Mouse (Mus musculus): Measurements from ENCODE around the gene Rbx1. TPM values are rescaled to one million over a fixed set of nuclear protein-coding genes. Genes with fewer than 3 reads are reported as not detected.
"Not testable (repeated sequence)": the region's sequence is repeated elsewhere in the genome, so short reads cannot be mapped to it uniquely, and the experiment has no call there.

Gene Rbx1
- polyA plus RNA-seq, 1 experiment from 2014 or later, result 515 TPM

DNA sequence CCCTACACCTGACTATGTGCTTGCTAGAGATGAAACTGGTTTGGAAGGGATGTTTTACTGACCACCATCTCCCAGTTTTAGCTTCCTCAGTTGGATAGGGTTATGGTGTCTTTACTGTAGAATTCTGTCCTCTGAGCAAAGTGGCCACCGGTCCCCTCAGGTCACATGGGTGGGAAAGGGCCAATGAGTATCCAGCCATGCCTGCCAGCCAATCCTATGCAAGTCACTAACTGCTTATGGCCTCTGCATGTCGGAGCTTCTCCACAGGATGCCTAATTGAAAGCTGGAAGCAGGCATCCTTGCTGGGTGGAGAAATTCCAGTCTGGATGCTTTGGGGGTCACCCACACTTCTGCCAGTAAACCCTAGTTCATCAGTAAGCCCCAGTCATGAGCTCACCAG is 10.5 kb downstream of the Rbx1 start:
- ATAC-seq (ENCODE audit: insufficient read depth, low FRiP score, low TSS enrichment) (no peak), DNase-seq (ENCODE audit: low spot score) (peak; percentile 52)
- no peaks in the 10 kb centered on the region for H3K9me3 ChIP-seq (ENCODE audit: control insufficient read depth, low read length)
- H3K4me3 ChIP-seq (ENCODE audit: low read depth, low read length), result no peak overlapping the region
- H3K9ac ChIP-seq (ENCODE audit: low read length), result no peak overlapping the region
- 2% methylated on average over 2 of the region's 2 CpGs for WGBS
- H3K27ac ChIP-seq (ENCODE audit: low read depth, low read length), result no peak overlapping the region
- H3K27me3 ChIP-seq (ENCODE audit: control insufficient read depth, insufficient read depth, low read length), result no peaks in the 10 kb centered on the region
- peaks cover 14% of the 10 kb centered on the region for H3K36me3 ChIP-seq (ENCODE audit: control insufficient read depth, insufficient read depth, low read length)
- H3K4me1 ChIP-seq (ENCODE audit: control insufficient read depth, insufficient read depth, low read length), result no peaks in the 10 kb centered on the region
- H3K4me2 ChIP-seq (ENCODE audit: low read depth), result peak overlapping the region; percentile 25; the same call in 1 of the 2 replicates

DNA sequence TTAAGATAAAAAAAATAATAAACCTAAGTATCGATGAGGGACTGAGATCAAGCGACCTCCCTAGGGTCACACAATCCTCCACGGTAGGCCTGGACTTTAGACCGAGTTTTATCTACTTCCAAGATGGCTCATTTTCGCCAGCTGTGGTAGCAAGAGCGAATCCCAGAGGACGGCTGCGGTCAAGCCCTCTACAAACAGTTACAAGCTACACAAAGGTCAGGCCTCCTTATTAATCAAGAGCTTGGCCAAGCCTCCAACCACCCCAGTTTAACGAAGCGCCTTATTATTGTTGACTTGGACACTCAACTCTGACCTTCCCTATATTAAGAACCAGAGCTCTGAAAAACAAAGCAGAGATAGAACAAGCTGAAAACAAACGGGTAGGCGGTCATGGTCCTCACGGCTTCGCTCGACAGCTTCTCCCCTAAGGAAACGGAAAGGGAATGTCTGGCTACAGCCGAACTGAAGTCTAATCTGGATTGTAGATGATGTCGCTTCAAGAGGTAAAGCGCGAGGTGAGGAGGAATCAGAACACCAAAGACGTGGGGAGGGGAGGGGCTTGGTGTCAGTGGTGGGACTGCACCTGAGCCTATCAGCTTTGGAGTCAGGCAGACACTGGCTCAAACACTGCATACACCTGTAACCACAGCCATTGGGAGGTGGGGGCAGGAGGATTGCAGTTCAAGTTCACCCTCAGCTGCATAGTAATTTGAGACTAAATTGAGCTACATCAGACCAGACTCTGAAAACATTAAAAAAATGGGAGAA is 13.5 kb downstream of the Rbx1 start:
- DNase-seq (ENCODE audit: low spot score), result no peak
- no peak for ATAC-seq (ENCODE audit: insufficient read depth, low FRiP score, low TSS enrichment)
- Histone ChIP-seq H3K27me3 (ENCODE audit: control insufficient read depth, insufficient read depth, low read length) (no peaks in the 10 kb centered on the region), H3K9me3 (ENCODE audit: control insufficient read depth, low read length) (no peaks in the 10 kb centered on the region), H3K4me1 (ENCODE audit: control insufficient read depth, insufficient read depth, low read length) (no peaks in the 10 kb centered on the region), H3K4me2 (ENCODE audit: low read depth) (no peak overlapping the region), H3K36me3 (ENCODE audit: control insufficient read depth, insufficient read depth, low read length) (0 out of 2 replicates have a peak, but pooled peaks cover 3% of the 10 kb centered on the region), H3K4me3 (ENCODE audit: low read depth, low read length) (no peak overlapping the region), H3K9ac (ENCODE audit: low read length) (no peak overlapping the region), H3K27ac (ENCODE audit: low read depth, low read length) (no peak overlapping the region)
- WGBS, result 69% methylated on average over 21 of the region's 21 CpGs

GRCm38 (mm10) chr15:81480284-81480683 is 14.2 kb downstream of the Rbx1 start:
- H3K27me3 ChIP-seq (ENCODE audit: control insufficient read depth, insufficient read depth, low read length); H3K9ac ChIP-seq (ENCODE audit: low read length); H3K9me3 ChIP-seq (ENCODE audit: control insufficient read depth, low read length); H3K4me3 ChIP-seq (ENCODE audit: low read depth, low read length); H3K4me2 ChIP-seq (ENCODE audit: low read depth); H3K27ac ChIP-seq (ENCODE audit: low read depth, low read length); H3K4me1 ChIP-seq (ENCODE audit: control insufficient read depth, insufficient read depth, low read length); ATAC-seq (ENCODE audit: insufficient read depth, low FRiP score, low TSS enrichment); DNase-seq (ENCODE audit: low spot score); H3K36me3 ChIP-seq (ENCODE audit: control insufficient read depth, insufficient read depth, low read length): not testable (repeated sequence)
- 72% methylated on average over 3 of the region's 3 CpGs for WGBS

DNA sequence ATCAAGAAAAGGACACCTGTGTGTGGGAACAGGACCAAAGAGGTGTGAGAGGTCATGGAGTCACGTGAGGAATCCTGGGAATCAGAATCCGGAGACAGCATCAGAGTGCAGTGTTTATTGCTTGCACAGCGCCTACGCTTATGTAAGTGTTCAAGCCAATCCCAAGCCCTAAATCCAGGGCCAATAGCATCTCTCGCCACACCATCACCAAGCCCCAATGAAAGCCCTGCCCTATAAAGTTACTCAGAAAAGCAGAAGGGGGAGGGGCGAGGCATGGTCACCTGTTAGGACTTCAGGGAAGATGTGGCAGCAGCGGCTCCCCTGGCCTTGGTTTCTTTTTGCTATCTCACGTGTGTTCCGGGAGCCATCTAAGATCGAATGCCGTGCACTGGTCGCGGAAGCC is 14.9 kb downstream of the Rbx1 start:
- Histone ChIP-seq H3K4me1 (ENCODE audit: control insufficient read depth, insufficient read depth, low read length) (no peaks in the 10 kb centered on the region), H3K4me2 (ENCODE audit: low read depth) (peak overlapping the region; percentile 30), H3K9me3 (ENCODE audit: control insufficient read depth, low read length) (no peaks in the 10 kb centered on the region), H3K27me3 (ENCODE audit: control insufficient read depth, insufficient read depth, low read length) (no peaks in the 10 kb centered on the region), H3K36me3 (ENCODE audit: control insufficient read depth, insufficient read depth, low read length) (no peaks in the 10 kb centered on the region), H3K27ac (ENCODE audit: low read depth, low read length) (no peak overlapping the region), H3K4me3 (ENCODE audit: low read depth, low read length) (no peak overlapping the region), H3K9ac (ENCODE audit: low read length) (no peak overlapping the region)
- WGBS, result 23% methylated on average over 13 of the region's 13 CpGs
- no peak for DNase-seq (ENCODE audit: low spot score)
- no peak for ATAC-seq (ENCODE audit: insufficient read depth, low FRiP score, low TSS enrichment)

GRCm38 (mm10) chr15:81482966-81483365 is 16.9 kb downstream of the Rbx1 start:
- ATAC-seq (ENCODE audit: insufficient read depth, low FRiP score, low TSS enrichment), result no peak
- no peaks in the 10 kb centered on the region for H3K9me3 ChIP-seq (ENCODE audit: control insufficient read depth, low read length)
- 90% methylated on average over 2 of the region's 2 CpGs for WGBS
- H3K9ac ChIP-seq (ENCODE audit: low read length), result no peak overlapping the region
- H3K27ac ChIP-seq (ENCODE audit: low read depth, low read length), result no peak overlapping the region
- H3K36me3 ChIP-seq (ENCODE audit: control insufficient read depth, insufficient read depth, low read length), result no peaks in the 10 kb centered on the region
- H3K27me3 ChIP-seq (ENCODE audit: control insufficient read depth, insufficient read depth, low read length), result no peaks in the 10 kb centered on the region
- no peak for DNase-seq (ENCODE audit: low spot score)
- no peak overlapping the region for H3K4me2 ChIP-seq (ENCODE audit: low read depth)
- no peak overlapping the region for H3K4me3 ChIP-seq (ENCODE audit: low read depth, low read length)
- H3K4me1 ChIP-seq (ENCODE audit: control insufficient read depth, insufficient read depth, low read length), result no peaks in the 10 kb centered on the region

- Histone ChIP-seq H3K27me3 (ENCODE audit: control insufficient read depth, insufficient read depth, low read length) (no peaks in the 10 kb centered on the region), H3K4me1 (ENCODE audit: control insufficient read depth, insufficient read depth, low read length) (no peaks in the 10 kb centered on the region), H3K36me3 (ENCODE audit: control insufficient read depth, insufficient read depth, low read length) (no peaks in the 10 kb centered on the region), H3K27ac (ENCODE audit: low read depth, low read length) (no peak overlapping the region), H3K9me3 (ENCODE audit: control insufficient read depth, low read length) (no peaks in the 10 kb centered on the region), H3K4me3 (ENCODE audit: low read depth, low read length) (no peak overlapping the region), H3K4me2 (ENCODE audit: low read depth) (no peak overlapping the region), H3K9ac (ENCODE audit: low read length) (no peak overlapping the region)
- ATAC-seq (ENCODE audit: insufficient read depth, low FRiP score, low TSS enrichment) (no peak), DNase-seq (ENCODE audit: low spot score) (no peak)
- WGBS, result 88% methylated on average over 6 of the region's 6 CpGs
These were observed 17.6 kb downstream of the Rbx1 start for GRCm38 (mm10) chr15:81483691-81484090.

DNA sequence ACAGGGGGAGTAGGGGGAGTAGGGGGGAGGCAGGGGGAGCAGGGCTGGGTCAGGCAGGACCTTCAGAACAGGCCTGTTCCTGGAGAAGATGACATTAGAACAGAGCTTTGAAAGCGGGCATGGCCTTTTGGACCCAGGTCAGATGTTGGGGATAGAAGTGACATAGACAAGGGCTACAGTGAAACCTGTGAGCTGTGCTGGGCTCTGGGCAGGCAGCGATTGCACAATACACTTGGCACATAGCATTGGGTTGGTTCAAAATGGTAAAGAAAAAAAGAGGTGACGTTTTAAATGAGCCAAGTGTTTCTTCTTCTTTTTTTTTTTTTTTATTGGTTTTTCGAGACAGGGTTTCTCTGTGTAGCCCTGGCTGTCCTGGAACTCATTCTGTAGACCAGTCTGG is 19.4 kb downstream of the Rbx1 start:
- Histone ChIP-seq H3K9me3 (ENCODE audit: control insufficient read depth, low read length) (no peaks in the 10 kb centered on the region), H3K27me3 (ENCODE audit: control insufficient read depth, insufficient read depth, low read length) (no peaks in the 10 kb centered on the region), H3K36me3 (ENCODE audit: control insufficient read depth, insufficient read depth, low read length) (no peaks in the 10 kb centered on the region), H3K4me3 (ENCODE audit: low read depth, low read length) (no peak overlapping the region), H3K4me1 (ENCODE audit: control insufficient read depth, insufficient read depth, low read length) (no peaks in the 10 kb centered on the region), H3K4me2 (ENCODE audit: low read depth) (no peak overlapping the region), H3K27ac (ENCODE audit: low read depth, low read length) (no peak overlapping the region), H3K9ac (ENCODE audit: low read length) (no peak overlapping the region)
- DNase-seq (ENCODE audit: low spot score) (no peak), ATAC-seq (ENCODE audit: insufficient read depth, low FRiP score, low TSS enrichment) (no peak)
- WGBS, result 89% methylated on average over 4 of the region's 4 CpGs

DNA sequence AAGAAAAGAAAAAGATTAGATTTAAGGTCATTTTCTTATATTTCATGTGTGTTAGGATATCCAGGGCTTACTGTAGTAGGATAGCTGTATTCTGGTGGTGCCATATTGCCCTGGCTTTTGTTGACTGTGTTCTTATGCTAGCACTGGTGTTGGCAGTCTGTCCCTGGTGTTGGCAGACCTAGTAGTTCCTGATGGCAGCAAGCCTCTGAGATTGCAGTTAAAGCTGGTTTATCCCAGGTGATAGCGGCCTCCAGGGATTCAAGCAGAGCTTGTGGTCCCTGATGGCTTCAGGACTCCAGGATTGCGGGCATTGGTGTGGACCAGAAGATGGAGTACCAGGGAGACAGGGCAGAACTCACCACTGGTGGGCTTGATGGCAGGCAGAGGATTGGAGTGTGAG is 37.4 kb downstream of the Rbx1 start:
- Histone ChIP-seq H3K4me2 (ENCODE audit: low read depth) (no peak overlapping the region), H3K27ac (ENCODE audit: low read depth, low read length) (no peak overlapping the region), H3K4me3 (ENCODE audit: low read depth, low read length) (no peak overlapping the region), H3K9me3 (ENCODE audit: control insufficient read depth, low read length) (no peaks in the 10 kb centered on the region), H3K9ac (ENCODE audit: low read length) (no peak overlapping the region), H3K27me3 (ENCODE audit: control insufficient read depth, insufficient read depth, low read length) (no peaks in the 10 kb centered on the region), H3K36me3 (ENCODE audit: control insufficient read depth, insufficient read depth, low read length) (no peaks in the 10 kb centered on the region), H3K4me1 (ENCODE audit: control insufficient read depth, insufficient read depth, low read length) (no peaks in the 10 kb centered on the region)
- DNase-seq (ENCODE audit: low spot score) (no peak), ATAC-seq (ENCODE audit: insufficient read depth, low FRiP score, low TSS enrichment) (no peak)
- WGBS, result 93% methylated on average over 2 of the region's 2 CpGs

- Histone ChIP-seq H3K4me1 (ENCODE audit: control insufficient read depth, insufficient read depth, low read length) (no peaks in the 10 kb centered on the region), H3K27ac (ENCODE audit: low read depth, low read length) (no peak overlapping the region), H3K4me3 (ENCODE audit: low read depth, low read length) (no peak overlapping the region), H3K9me3 (ENCODE audit: control insufficient read depth, low read length) (no peaks in the 10 kb centered on the region), H3K4me2 (ENCODE audit: low read depth) (no peak overlapping the region), H3K36me3 (ENCODE audit: control insufficient read depth, insufficient read depth, low read length) (no peaks in the 10 kb centered on the region), H3K9ac (ENCODE audit: low read length) (no peak overlapping the region), H3K27me3 (ENCODE audit: control insufficient read depth, insufficient read depth, low read length) (no peaks in the 10 kb centered on the region)
- ATAC-seq (ENCODE audit: insufficient read depth, low FRiP score, low TSS enrichment) (no peak), DNase-seq (ENCODE audit: low spot score) (no peak)
- 93% methylated on average over 2 of the region's 2 CpGs for WGBS
These were observed 37.9 kb downstream of the Rbx1 start for GRCm38 (mm10) chr15:81503995-81504394.
